Mouse (Mus musculus) limb, embryonic 14.5 days (tissue): ENCODE measurements around the gene Krtcap2. TPM values are rescaled to one million over a fixed set of nuclear protein-coding genes. Genes with fewer than 3 reads are reported as not detected.

ENCODE experiments used
- ATAC-seq: fragments of 200-750 bp; cut with Nextera tagmentation; 2 replicates; pipeline ENCODE4 v1.8.0; 2017; ENCODE audit warnings: low read depth, moderate number of reproducible peaks, moderate TSS enrichment; ENCODE audit not compliant: low FRiP score
- DNase-seq: peaks from one replicate; pipeline ENCODE4 v3.0.0-alpha.2; 2015; ENCODE audit warnings: low spot score
- H3K27ac ChIP-seq: fragments of 300-500 bp; sonication (generic); replicated peaks from 2 replicates; pipeline ENCODE4 v1.5.1; 2014; ENCODE audit warnings: low read depth, mild to moderate bottlenecking, low read length, moderate library complexity, mixed read lengths
- H3K27me3 ChIP-seq: fragments of 300-500 bp; sonication (generic); 2 replicates; pipeline ENCODE4 v1.6.1; 2014; ENCODE audit warnings: low read length, mixed read lengths; ENCODE audit not compliant: control insufficient read depth, insufficient read depth
- H3K36me3 ChIP-seq: fragments of 300-500 bp; sonication (generic); 2 replicates; pipeline ENCODE4 v1.6.1; 2014; ENCODE audit warnings: mild to moderate bottlenecking, low read length, moderate library complexity, mixed read lengths; ENCODE audit not compliant: control insufficient read depth, insufficient read depth
- H3K4me1 ChIP-seq: fragments of 300-500 bp; sonication (generic); 2 replicates; pipeline ENCODE4 v1.6.1; 2014; ENCODE audit warnings: antibody characterized with exemption, low read length, mixed read lengths; ENCODE audit not compliant: control insufficient read depth, insufficient read depth
- H3K4me2 ChIP-seq: fragments of 300-500 bp; sonication (generic); replicated peaks from 2 replicates; pipeline ENCODE4 v1.6.1; 2014; ENCODE audit warnings: low read depth, mild to moderate bottlenecking, low read length, moderate library complexity; ENCODE audit not compliant: severe bottlenecking
- H3K4me3 ChIP-seq: fragments of 300-500 bp; sonication (generic); replicated peaks from 2 replicates; pipeline ENCODE4 v1.5.1; 2014; ENCODE audit warnings: low read length
- H3K9ac ChIP-seq: fragments of 300-500 bp; sonication (generic); 2 replicates; pipeline ENCODE4 v1.6.1; 2014; ENCODE audit warnings: mild to moderate bottlenecking, low read depth, low read length, moderate library complexity; ENCODE audit not compliant: severe bottlenecking
- H3K9me3 ChIP-seq: fragments of 300-500 bp; sonication (generic); 2 replicates; pipeline ENCODE4 v1.6.1; 2016; ENCODE audit warnings: low read length; ENCODE audit not compliant: control insufficient read depth
- POLR2A ChIP-seq: fragments of 200-500 bp; IDR thresholded peaks from 2 replicates; pipeline ENCODE4 v1.8.0; 2012; ENCODE audit warnings: inconsistent platforms, mild to moderate bottlenecking, moderate library complexity, borderline replicate concordance; ENCODE audit not compliant: insufficient read depth, insufficient read length; ENCODE audit errors: extremely low read depth
- WGBS: fragments of 180-500 bp; shearing (Covaris S2); extraction: QIAGEN DNeasy Blood & Tissue Kit; methylation state at CpG from one replicate; pipeline ENCODE4 v1.1.7; 2014; 5-methylcytosine and 5-hydroxymethylcytosine counted together
- polyA plus RNA-seq, 2 experiments: library from polyadenylated mRNA; depleted of rRNA in 1 of 2; stranded (reverse) in 1 of 2; unstranded in 1 of 2; fragments of >200 nt; fragmentation: Nextera tagmentation in 1 of 2; extraction: Ambion mirVana in 1 of 2; gene quantifications; 2 replicates each; pipeline versions ENCODE4 v1.2.1 to v1.2.3; 2012 to 2014

The Krtcap2 gene
- polyA plus RNA-seq, 2 experiments = 121 to 353 TPM

GRCm38 (mm10) chr3:89229276-89229675 lies 16.5 kb upstream of the Krtcap2 start:
- ATAC-seq = no peak

GRCm38 (mm10) chr3:89230561-89230960 lies 15.2 kb upstream of the Krtcap2 start:
- Histone ChIP-seq H3K9me3 (no peaks in the 10 kb centered on the region), H3K4me2 (no peak overlapping the region), H3K9ac (no peak overlapping the region), H3K27me3 (no peaks in the 10 kb centered on the region), H3K4me1 (peaks cover 22% of the 10 kb centered on the region), H3K36me3 (peaks cover 19% of the 10 kb centered on the region), H3K4me3 (no peak overlapping the region), H3K27ac (no peak overlapping the region)
- ATAC-seq (no peak), DNase-seq (no peak)
- 86% methylated on average over 2 of the region's 2 CpGs for WGBS
- TF ChIP-seq POLR2A = no peak

More at GRCm38 (mm10) chr3:89229276-89229675, 16.5 kb upstream of the Krtcap2 start:
- H3K9ac ChIP-seq = no peak overlapping the region
- no peaks in the 10 kb centered on the region for H3K9me3 ChIP-seq
- DNase-seq = no peak
- no peak for TF ChIP-seq POLR2A
- H3K4me3 ChIP-seq = no peak overlapping the region
- H3K36me3 ChIP-seq = peaks cover 23% of the 10 kb centered on the region
- peaks cover 22% of the 10 kb centered on the region for H3K4me1 ChIP-seq
- WGBS = 59% methylated on average over 4 of the region's 4 CpGs
- no peak overlapping the region for H3K4me2 ChIP-seq
- no peaks in the 10 kb centered on the region for H3K27me3 ChIP-seq
- no peak overlapping the region for H3K27ac ChIP-seq

- no peak overlapping the region for H3K4me2 ChIP-seq
- peaks cover 19% of the 10 kb centered on the region for H3K4me1 ChIP-seq
- no peaks in the 10 kb centered on the region for H3K9me3 ChIP-seq
- ATAC-seq (no peak), DNase-seq (no peak)
- no peak overlapping the region for H3K4me3 ChIP-seq
- no peak overlapping the region for H3K9ac ChIP-seq
- H3K27ac ChIP-seq = no peak overlapping the region
- H3K27me3 ChIP-seq = no peaks in the 10 kb centered on the region
- H3K36me3 ChIP-seq = peaks cover 20% of the 10 kb centered on the region
- 59% methylated on average over 7 of the region's 7 CpGs for WGBS
- no peak for TF ChIP-seq POLR2A
These were observed 14.4 kb upstream of the Krtcap2 start for GRCm38 (mm10) chr3:89231345-89231744.

GRCm38 (mm10) chr3:89231772-89232275 lies 13.9 kb upstream of the Krtcap2 start:
- no peak for TF ChIP-seq POLR2A
- ATAC-seq = no peak
- WGBS = 73% methylated on average over 16 of the region's 16 CpGs
- Histone ChIP-seq H3K4me1 (peaks cover 14% of the 10 kb centered on the region), H3K27me3 (no peaks in the 10 kb centered on the region), H3K4me3 (no peak overlapping the region), H3K4me2 (no peak overlapping the region), H3K9ac (no peak overlapping the region), H3K27ac (no peak overlapping the region), H3K36me3 (peaks cover 20% of the 10 kb centered on the region), H3K9me3 (no peaks in the 10 kb centered on the region)
- no peak for DNase-seq

DNA sequence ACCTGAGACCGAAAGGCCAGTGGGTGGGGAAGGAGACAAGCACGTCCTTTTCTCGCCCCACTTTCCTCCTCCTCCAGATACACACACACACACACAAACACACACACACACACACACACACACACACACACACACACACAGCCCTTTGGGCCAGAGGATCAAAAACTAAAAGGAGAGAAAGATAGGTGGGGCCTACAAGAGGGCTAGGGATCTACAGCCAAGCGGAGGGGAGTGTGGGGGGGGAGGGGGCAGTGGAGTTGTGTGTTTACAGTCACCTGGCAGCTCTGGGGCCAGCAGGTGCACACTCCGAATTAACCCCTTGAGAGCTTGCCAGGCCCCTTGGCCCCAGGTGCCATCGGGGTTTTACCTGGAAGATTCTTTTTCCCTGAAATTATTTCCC lies 13.2 kb upstream of the Krtcap2 start:
- H3K27ac ChIP-seq = no peak overlapping the region

More for the DNA sequence above, 13.2 kb upstream of the Krtcap2 start:
- Histone ChIP-seq H3K9me3 (no peaks in the 10 kb centered on the region), H3K4me2 (no peak overlapping the region), H3K36me3 (peaks cover 23% of the 10 kb centered on the region), H3K9ac (no peak overlapping the region), H3K4me1 (peaks cover 9% of the 10 kb centered on the region), H3K4me3 (no peak overlapping the region), H3K27me3 (no peaks in the 10 kb centered on the region)
- 49% methylated on average over 6 of the region's 6 CpGs for WGBS
- ATAC-seq (no peak), DNase-seq (no peak)
- TF ChIP-seq POLR2A = no peak
